Mouse (Mus musculus): Measurements from ENCODE around the gene Chrnb4.

DNA sequence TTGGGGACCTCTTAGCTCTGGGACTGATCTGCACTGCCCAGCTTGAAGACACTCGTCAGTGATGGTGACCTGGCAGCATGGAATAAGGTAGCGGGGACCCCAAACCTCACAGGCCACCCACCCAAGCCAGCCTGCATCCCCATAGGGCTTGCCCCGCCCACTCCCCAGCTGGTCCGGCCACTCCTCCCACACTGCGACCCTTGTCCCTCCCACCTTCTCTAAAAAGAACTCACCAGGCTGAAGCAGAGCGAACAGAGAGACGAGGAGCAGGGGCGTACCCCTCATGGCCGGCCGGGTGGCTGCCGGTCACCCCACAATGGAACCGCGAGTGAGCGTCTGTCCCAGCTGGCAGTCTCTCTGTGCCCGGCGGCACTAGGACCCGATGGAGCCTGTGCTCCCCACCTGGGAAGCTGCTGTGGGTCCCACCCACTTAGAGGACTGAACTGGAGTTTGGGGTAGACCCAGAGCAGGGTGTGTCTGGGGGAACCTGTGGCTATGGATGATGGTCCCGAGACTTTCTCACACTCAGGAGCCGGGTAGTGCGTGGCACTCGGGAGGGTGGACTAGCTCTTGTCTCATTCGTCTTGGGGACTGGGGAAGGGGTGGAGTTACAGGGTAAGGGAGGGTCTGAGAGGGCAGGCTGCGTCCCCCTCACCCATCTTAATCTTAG lies at the start of gene Chrnb4:
- TF ChIP-seq TCF12 (IDR thresholded peaks at IDR 0.05; ENCODE audit: insufficient read depth, poor library complexity, severe bottlenecking) (no peak), E2F4 (IDR thresholded peaks at IDR 0.05; ENCODE audit: insufficient read depth) (no peak), POLR2A (IDR thresholded peaks at IDR 0.05; ENCODE audit: insufficient read length, low read depth) (no peak), CEBPB (IDR thresholded peaks at IDR 0.05; ENCODE audit: insufficient read depth, poor library complexity, severe bottlenecking) (no peak), POLR2AphosphoS2 (IDR thresholded peaks at IDR 0.05; ENCODE audit: insufficient read length, low read depth) (no peak), MAX (IDR thresholded peaks at IDR 0.05; ENCODE audit: low read depth) (no peak), MYOG (IDR thresholded peaks at IDR 0.05; ENCODE audit: control insufficient read depth in 1 of 3, insufficient read depth in 1 of 3, insufficient read length in 2 of 3, low read depth in 2 of 3) (no peak)
